Mouse (Mus musculus) neural tube, embryonic 13.5 days (tissue): ENCODE results near the gene Tcf20. TPM values are rescaled to one million over a fixed set of nuclear protein-coding genes. Genes with fewer than 3 reads are reported as not detected.

Experiments used
- ATAC-seq: fragments of 200-750 bp; cut with Nextera tagmentation; 2 replicates; pipeline ENCODE4 v1.8.0; 2017; ENCODE audit warnings: low read depth, mild to moderate bottlenecking, moderate TSS enrichment, moderate library complexity
- H3K27ac ChIP-seq: fragments of 300-500 bp; sonication (generic); replicated peaks from 2 replicates; pipeline ENCODE4 v1.5.1; 2015; ENCODE audit warnings: moderate library complexity, mild to moderate bottlenecking, inconsistent platforms
- H3K27me3 ChIP-seq: fragments of 300-500 bp; sonication (generic); 2 replicates; pipeline ENCODE4 v1.6.1; 2015; ENCODE audit warnings: mild to moderate bottlenecking, inconsistent platforms
- H3K36me3 ChIP-seq: fragments of 300-500 bp; sonication (generic); 2 replicates; pipeline ENCODE4 v1.6.1; 2015; ENCODE audit warnings: mild to moderate bottlenecking, inconsistent platforms
- H3K4me1 ChIP-seq: fragments of 300-500 bp; sonication (generic); replicated peaks from 2 replicates; pipeline ENCODE4 v1.6.1; 2015; ENCODE audit warnings: inconsistent platforms
- H3K4me2 ChIP-seq: fragments of 300-500 bp; sonication (generic); 2 replicates; pipeline ENCODE4 v1.6.1; 2015; ENCODE audit warnings: inconsistent platforms, mild to moderate bottlenecking, moderate library complexity
- H3K4me3 ChIP-seq: fragments of 300-500 bp; sonication (generic); 2 replicates; pipeline ENCODE4 v1.5.1; 2015; ENCODE audit warnings: mild to moderate bottlenecking, inconsistent platforms
- H3K9ac ChIP-seq: fragments of 300-500 bp; sonication (generic); 2 replicates; pipeline ENCODE4 v1.6.1; 2015; ENCODE audit warnings: moderate library complexity, mild to moderate bottlenecking, inconsistent platforms
- H3K9me3 ChIP-seq: fragments of 300-500 bp; sonication (generic); 2 replicates; pipeline ENCODE4 v1.6.1; 2016; ENCODE audit warnings: inconsistent platforms
- WGBS: fragments of 180-500 bp; shearing (Covaris S2); methylation state at CpG from one replicate; pipeline ENCODE4 v1.1.7; 2015; 5-methylcytosine and 5-hydroxymethylcytosine counted together
- polyA plus RNA-seq: library from polyadenylated mRNA; unstranded; fragments of >200 nt; fragmentation: Nextera tagmentation; extraction: Ambion mirVana; gene quantifications from 2 replicates; pipeline ENCODE4 v1.2.1, GENCODE M21; 2015

Tcf20 gene
- polyA plus RNA-seq, 1 experiment from 2014 or later: 11.8 TPM

DNA sequence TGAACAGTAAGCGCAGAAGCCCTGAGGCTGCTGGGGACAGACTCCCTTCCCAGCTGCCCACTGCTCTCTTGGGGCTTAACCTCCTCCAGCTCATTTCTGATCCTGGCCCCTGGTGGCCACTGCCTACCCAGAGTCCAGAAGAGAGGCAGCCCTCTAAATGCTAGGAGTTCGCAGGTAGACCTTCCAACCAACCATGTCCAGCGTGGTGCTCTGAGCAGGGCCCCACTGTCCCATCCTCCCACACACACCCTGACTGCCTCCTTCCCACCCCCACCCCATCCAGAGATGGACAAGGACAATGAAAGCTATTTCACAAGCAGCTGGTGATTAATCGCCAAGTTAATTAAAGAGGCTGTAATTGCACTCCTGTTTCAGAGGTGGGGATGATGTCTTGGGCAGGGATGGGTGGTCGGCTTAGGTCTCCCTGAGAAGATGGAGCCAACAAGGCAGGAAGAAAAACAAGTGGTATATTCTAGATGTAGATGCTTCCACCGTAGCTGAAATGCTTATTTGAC lies 1.6 kb upstream of the Tcf20 start:
- ATAC-seq: no peak
- Histone ChIP-seq H3K4me2 (no peak overlapping the region), H3K27ac (no peak overlapping the region), H3K9ac (no peak overlapping the region), H3K36me3 (no peaks in the 10 kb centered on the region), H3K4me3 (no peak overlapping the region), H3K27me3 (peaks cover 79% of the 10 kb centered on the region), H3K4me1 (peaks cover 89% of the 10 kb centered on the region), H3K9me3 (no peaks in the 10 kb centered on the region)
- 29% methylated on average over 6 of the region's 6 CpGs for WGBS

DNA sequence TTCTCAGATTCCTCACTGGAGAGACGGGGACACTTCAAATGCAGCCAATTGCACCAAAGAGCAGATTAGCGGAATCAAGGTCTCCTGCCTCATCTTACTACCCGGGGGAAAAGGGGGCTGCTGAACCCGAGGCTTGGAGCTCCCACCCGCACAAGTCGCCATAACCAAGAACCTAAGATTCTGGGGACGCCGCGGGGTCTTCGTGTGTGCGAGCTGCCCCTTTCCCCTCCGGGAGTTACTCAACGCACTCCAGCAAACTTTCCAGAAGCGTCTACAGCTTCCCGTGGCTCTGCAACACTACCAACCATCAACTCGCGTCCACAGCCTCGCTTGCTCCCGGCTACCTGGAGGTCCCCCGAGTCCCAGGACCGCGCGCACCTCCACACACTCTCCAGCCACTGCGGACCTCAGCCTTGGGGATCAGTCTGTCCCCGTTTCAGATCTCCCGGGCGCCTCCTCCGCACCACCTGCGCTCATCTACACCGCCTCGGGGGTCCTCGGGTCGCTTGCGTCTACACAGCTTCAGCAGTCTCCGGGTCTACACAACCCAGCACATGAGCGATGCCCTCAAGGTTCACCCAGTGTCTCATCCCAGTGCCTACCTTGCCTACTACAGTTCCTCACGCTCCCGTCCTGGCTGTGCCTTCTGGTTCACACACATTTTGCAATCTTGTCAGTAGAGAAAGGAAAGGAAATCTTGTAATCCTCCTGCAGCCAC lies 499 bp downstream of the Tcf20 start:
- no peak for ATAC-seq
- H3K27ac ChIP-seq: peak overlapping the region; percentile 69; the same call in 1 of the 2 replicates
- whole genome bisulfite sequencing: under 1% methylated on average over 38 of the region's 38 CpGs
- H3K27me3 ChIP-seq: peaks cover 64% of the 10 kb centered on the region
- H3K4me1 ChIP-seq: peaks cover 92% of the 10 kb centered on the region
- peak overlapping the region; percentile 71 for H3K9ac ChIP-seq
- no peaks in the 10 kb centered on the region for H3K9me3 ChIP-seq
- no peaks in the 10 kb centered on the region for H3K36me3 ChIP-seq
- peak overlapping the region; percentile 50 for H3K4me3 ChIP-seq
- peak overlapping the region; percentile 84 for H3K4me2 ChIP-seq

DNA sequence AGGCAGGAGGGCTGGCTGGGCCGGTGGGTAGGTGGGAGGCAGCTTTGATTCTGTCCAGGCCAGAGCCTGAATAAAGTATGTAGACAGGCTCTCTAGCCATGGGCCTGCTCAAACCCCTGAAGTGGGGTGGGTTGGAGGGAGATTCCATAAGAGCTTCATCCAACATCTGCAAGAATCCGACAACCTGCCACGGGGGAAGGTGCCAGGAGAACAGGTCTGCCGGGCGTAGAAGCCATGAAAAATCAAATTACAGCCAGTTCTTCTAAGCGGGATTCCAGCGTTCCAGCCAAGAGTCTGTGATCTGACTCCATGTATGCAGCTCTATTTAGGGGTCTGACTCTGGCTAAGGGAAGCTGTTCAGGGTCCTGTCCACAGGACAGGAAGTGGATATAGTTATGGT lies 3.1 kb downstream of the Tcf20 start:
- H3K27ac ChIP-seq: 0 out of 2 replicates have a peak overlapping the region, but pooled peaks have one; percentile 4
- peaks cover 65% of the 10 kb centered on the region for H3K27me3 ChIP-seq

DNA sequence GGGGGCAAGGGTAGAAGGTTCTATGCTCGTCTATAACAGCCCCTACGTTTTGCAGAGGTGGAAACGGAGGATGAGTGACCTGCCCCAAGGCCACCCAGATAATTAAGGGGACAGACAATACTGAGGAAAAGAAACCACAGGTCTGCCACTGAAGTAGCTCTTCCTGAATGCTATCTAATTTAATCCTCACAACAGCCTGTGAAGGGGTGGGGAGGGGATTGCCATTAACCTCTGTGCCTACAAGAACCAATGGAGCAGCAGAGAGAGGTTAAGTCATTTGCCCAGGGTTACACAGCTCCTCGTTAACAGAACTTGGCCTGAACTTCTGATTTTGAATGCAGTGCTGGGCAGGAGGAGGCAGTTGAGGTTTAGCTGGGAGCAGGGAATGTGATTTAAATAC lies 3.6 kb downstream of the Tcf20 start:
- Histone ChIP-seq H3K9me3 (0 out of 2 replicates have a peak, but pooled peaks cover 4% of the 10 kb centered on the region), H3K4me1 (peaks cover 83% of the 10 kb centered on the region), H3K36me3 (no peaks in the 10 kb centered on the region), H3K27me3 (peaks cover 69% of the 10 kb centered on the region), H3K4me2 (peak overlapping the region; percentile 84), H3K9ac (peak overlapping the region; percentile 66; the same call in 1 of the 2 replicates), H3K4me3 (no peak overlapping the region), H3K27ac (peak overlapping the region; percentile 81)
- 12% methylated on average over 4 of the region's 4 CpGs for WGBS
- ATAC-seq: no peak; the same call in 1 of the 2 replicates

More for the DNA sequence above, 3.1 kb downstream of the Tcf20 start:
- Histone ChIP-seq H3K4me3 (no peak overlapping the region), H3K4me1 (peaks cover 88% of the 10 kb centered on the region), H3K9me3 (0 out of 2 replicates have a peak, but pooled peaks cover 4% of the 10 kb centered on the region), H3K36me3 (no peaks in the 10 kb centered on the region), H3K4me2 (peak overlapping the region; percentile 84), H3K9ac (peak overlapping the region; percentile 10; the same call in 1 of the 2 replicates)
- ATAC-seq: no peak
- WGBS: 43% methylated on average over 7 of the region's 7 CpGs

DNA sequence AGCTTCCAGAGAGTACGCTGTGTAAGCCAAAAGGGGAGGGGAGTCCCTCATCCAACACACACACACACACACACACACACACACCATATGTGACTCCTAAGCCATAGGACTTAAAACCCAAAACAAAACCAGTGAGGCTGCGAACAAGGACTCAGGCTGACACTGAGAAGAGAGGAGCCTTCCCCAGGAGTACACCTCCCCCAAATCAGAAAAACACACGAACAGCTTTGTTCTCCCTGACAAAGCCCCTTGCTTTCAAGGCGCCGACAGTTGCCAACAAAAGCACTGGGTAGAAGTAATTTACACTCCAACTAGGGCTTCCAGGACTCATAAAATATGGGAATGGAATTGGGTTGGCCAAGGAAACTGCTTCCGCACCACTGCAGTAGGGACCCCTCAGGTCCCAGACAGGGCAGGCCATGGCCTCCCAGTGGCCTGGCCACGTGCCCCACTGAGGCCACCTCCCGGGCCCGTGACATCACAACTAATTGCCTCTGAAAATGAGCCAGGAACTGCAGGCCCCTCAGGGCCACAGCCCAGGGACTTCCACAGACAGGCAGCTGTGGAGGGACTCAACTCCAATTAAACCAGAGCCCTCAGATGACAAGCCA lies 4.2 kb downstream of the Tcf20 start:
- Histone ChIP-seq H3K4me2 (peak overlapping the region; percentile 84), H3K4me3 (peak overlapping the region; percentile 20), H3K9me3 (0 out of 2 replicates have a peak, but pooled peaks cover 4% of the 10 kb centered on the region), H3K36me3 (no peaks in the 10 kb centered on the region), H3K9ac (peak overlapping the region; percentile 66), H3K27me3 (peaks cover 72% of the 10 kb centered on the region), H3K27ac (peak overlapping the region; percentile 81), H3K4me1 (peaks cover 77% of the 10 kb centered on the region)
- peak; percentile 70 for ATAC-seq
- WGBS: 5% methylated on average over 9 of the region's 9 CpGs

DNA sequence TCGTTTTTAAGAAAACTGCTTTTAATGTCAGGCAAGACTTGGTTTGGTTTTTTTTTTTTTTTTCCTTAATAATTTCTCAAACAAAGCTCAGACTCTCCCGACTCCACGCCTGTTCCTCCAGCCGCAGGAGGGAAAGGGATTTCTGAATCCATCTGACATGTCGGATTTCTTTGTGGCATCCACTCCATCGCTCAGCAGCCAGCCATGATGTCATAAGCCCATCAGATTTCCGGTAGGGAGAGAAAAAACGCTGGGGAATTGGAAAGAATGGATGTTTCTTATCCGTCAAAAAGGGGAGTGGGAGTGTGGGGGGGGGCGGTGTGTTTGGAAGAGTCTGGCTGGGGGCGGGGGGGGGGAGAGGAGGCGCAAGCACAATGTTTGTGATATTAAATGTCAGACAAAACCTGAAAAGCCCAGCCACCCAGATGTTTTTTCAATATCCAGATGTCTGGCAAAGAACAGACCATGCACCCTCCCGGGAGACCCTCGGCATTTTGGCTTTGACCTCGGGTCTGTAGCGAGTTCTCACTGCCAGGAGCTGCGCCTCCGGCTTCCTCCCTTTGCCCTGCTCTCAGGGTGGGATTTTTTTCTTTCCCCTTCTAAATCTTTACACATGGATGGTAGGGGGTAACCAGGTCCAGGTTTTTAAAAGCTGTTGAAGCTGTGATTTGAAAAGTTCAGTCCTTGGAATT lies 4.8 kb downstream of the Tcf20 start:
- H3K36me3 ChIP-seq: no peaks in the 10 kb centered on the region
- WGBS: 4% methylated on average over 18 of the region's 18 CpGs
- H3K27ac ChIP-seq: peak overlapping the region; percentile 81
- no peak for ATAC-seq
- peak overlapping the region; percentile 84 for H3K4me2 ChIP-seq
- H3K9ac ChIP-seq: peak overlapping the region; percentile 66
- peak overlapping the region; percentile 20 for H3K4me3 ChIP-seq
- H3K27me3 ChIP-seq: peaks cover 71% of the 10 kb centered on the region
- H3K9me3 ChIP-seq: 0 out of 2 replicates have a peak, but pooled peaks cover 4% of the 10 kb centered on the region
- H3K4me1 ChIP-seq: peaks cover 71% of the 10 kb centered on the region

DNA sequence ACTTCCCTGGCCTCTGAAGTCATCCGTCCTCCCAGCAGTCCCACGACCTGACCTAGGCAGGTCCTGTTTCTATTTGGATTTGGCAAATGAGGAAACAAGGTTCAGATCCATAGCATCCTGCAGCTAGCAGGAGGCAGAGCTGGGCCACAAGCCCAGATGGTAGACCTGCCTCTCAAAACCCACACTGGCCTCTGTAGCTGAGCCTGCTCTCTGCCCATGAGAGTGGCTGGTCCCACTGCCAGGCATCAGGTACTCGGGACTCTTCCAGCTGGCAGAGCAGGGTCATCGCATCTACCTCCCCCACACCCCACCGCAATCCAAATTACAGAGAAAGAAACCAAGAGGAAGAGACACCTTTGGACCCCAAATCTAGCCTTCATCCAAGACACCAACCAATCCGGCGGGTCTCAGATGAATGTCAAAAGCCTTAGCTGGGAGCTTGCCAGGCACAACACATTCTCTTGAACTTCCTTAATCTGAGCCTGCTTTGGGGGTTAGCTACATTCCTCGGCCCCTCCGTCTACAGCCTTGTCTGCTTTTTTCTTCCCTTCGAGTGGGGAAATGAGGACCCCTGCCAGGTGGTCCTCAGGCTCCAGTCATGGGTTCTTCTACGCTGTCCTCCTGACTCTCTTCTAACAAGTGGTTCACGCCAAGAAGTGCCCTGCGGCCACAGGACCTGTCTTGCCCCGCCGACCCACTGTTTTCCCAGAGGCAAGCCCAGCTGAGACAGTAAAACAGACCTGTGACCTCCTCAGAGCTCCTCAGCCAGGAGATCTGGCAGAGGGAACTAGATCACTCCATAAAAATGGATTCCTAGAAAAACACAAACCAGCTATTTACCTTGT lies 5.8 kb downstream of the Tcf20 start:
- H3K9me3 ChIP-seq: 0 out of 2 replicates have a peak, but pooled peaks cover 4% of the 10 kb centered on the region
- H3K27ac ChIP-seq: peak overlapping the region; percentile 81
- no peaks in the 10 kb centered on the region for H3K36me3 ChIP-seq
- H3K4me3 ChIP-seq: 0 out of 2 replicates have a peak overlapping the region, but pooled peaks have one; percentile 20
- WGBS: 29% methylated on average over 15 of the region's 15 CpGs
- H3K9ac ChIP-seq: peak overlapping the region; percentile 66
- ATAC-seq: no peak
- peak overlapping the region; percentile 84 for H3K4me2 ChIP-seq
- peaks cover 66% of the 10 kb centered on the region for H3K4me1 ChIP-seq
- H3K27me3 ChIP-seq: peaks cover 77% of the 10 kb centered on the region

DNA sequence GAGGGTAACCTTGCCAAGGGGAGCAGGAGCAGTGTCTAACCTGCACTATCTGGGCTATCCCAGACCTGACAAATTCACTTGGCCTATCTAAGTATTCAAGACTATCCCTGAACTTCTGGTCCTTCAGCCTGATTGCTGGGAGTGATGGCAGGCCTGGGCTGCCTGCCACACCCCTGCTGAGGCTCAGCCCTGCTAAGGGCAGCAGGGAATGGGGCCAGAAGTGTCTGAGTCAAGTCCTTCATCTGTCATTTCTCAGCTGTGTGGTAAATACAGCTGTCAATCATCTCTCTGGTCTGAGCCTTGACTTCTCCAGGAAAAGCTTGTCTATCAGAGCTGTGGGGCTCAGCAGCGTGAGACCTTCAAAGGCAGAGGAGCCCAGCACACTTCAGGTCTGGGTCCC lies 8.1 kb downstream of the Tcf20 start:
- H3K27ac ChIP-seq: no peak overlapping the region
- H3K4me2 ChIP-seq: no peak overlapping the region
- H3K9me3 ChIP-seq: 0 out of 2 replicates have a peak, but pooled peaks cover 4% of the 10 kb centered on the region
- peaks cover 76% of the 10 kb centered on the region for H3K27me3 ChIP-seq
- H3K4me1 ChIP-seq: peaks cover 57% of the 10 kb centered on the region
- H3K4me3 ChIP-seq: no peak overlapping the region
- H3K36me3 ChIP-seq: no peaks in the 10 kb centered on the region
- H3K9ac ChIP-seq: no peak overlapping the region
- 100% methylated on average over 1 of the region's 1 CpGs for WGBS
- ATAC-seq: no peak

DNA sequence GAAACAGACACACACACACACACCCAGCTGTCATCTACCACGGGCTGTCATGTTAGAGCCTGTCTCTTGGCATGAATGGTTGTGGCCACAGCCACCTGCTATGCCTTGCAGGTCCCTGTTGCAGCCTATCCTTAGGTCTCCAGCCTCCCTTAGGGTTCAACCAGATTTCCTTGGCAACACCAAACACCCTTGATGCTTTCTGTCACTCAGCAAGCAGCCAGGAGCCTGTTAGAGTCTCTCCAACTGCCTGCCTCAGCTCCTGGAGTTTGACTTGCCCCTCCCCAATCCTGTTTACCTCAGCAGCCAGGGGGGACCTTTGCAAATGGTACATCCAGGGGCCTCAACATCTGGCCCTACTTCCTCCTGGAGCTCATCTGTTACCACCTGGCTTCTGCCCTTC lies 13.2 kb downstream of the Tcf20 start:
- WGBS: 82% methylated on average over 1 of the region's 1 CpGs
- H3K9me3 ChIP-seq: no peaks in the 10 kb centered on the region
- H3K27me3 ChIP-seq: peaks cover 83% of the 10 kb centered on the region
- no peak overlapping the region for H3K27ac ChIP-seq
- H3K4me3 ChIP-seq: no peak overlapping the region
- H3K4me1 ChIP-seq: peaks cover 26% of the 10 kb centered on the region
- H3K36me3 ChIP-seq: no peaks in the 10 kb centered on the region
- ATAC-seq: no peak
- no peak overlapping the region for H3K9ac ChIP-seq
- no peak overlapping the region for H3K4me2 ChIP-seq

DNA sequence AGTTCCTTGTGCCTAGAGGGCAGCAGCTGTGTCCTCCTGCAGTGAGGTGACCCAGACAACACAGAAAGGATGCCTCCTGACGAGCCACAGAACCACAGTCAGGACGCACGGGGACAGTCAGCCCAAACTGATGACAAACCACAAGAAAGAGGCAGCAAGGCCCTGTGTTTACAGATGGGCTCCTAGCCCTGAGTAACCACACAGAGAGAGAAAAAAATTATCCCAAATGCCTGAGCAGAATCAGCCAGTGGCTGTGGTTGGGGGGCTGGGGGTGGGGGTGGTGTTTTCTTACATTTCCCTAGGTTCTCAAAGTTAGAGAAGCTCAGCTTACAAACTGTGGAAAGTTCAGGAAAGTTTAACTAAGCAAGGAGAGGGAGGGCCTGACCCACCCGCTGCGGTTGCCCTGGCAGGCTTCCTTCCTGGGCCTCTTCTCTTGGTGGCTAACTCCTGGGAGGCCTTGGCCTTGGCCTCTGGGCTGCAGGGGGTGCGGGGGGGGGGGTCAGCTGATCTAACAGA lies 18.4 kb downstream of the Tcf20 start:
- H3K36me3 ChIP-seq: no peaks in the 10 kb centered on the region
- ATAC-seq: peak; percentile 0; the same call in 1 of the 2 replicates
- H3K4me3 ChIP-seq: no peak overlapping the region
- peak overlapping the region; percentile 49; the same call in 1 of the 2 replicates for H3K4me2 ChIP-seq
- WGBS: 18% methylated on average over 6 of the region's 6 CpGs
- H3K27ac ChIP-seq: peak overlapping the region; percentile 82
- H3K9ac ChIP-seq: peak overlapping the region; percentile 56
- peaks cover 72% of the 10 kb centered on the region for H3K27me3 ChIP-seq
- no peaks in the 10 kb centered on the region for H3K9me3 ChIP-seq
- H3K4me1 ChIP-seq: peaks cover 51% of the 10 kb centered on the region

DNA sequence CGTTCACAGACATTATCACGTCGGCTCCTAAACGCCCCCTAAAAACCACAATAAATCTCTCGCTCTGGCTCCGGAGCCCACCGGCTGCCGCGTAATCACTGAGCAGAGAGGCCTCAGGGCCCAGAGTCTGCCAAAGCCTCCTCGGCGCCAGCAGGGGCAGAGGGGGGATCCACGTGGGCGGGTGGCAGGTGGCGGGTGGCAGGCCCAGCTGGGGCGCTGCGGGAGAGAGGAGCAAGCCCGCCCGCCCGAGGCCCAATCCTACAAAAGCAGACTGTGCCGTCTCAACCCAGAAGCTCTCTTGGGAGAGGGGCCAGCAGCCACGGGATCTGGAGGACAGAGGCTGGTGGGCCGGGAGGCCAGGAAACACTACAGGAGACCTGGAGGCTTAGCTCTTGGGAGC lies 19.2 kb downstream of the Tcf20 start:
- H3K27me3 ChIP-seq: peaks cover 67% of the 10 kb centered on the region
- peaks cover 55% of the 10 kb centered on the region for H3K4me1 ChIP-seq
- peak overlapping the region; percentile 6; the same call in 1 of the 2 replicates for H3K4me3 ChIP-seq
- no peaks in the 10 kb centered on the region for H3K36me3 ChIP-seq
- no peaks in the 10 kb centered on the region for H3K9me3 ChIP-seq
- H3K27ac ChIP-seq: peak overlapping the region; percentile 82
- WGBS: under 1% methylated on average over 22 of the region's 22 CpGs
- ATAC-seq: peak; percentile 79
- peak overlapping the region; percentile 49 for H3K4me2 ChIP-seq
- peak overlapping the region; percentile 56 for H3K9ac ChIP-seq
